Mouse (Mus musculus): Measurements from ENCODE around the gene Parvb. TPM values are rescaled to one million over a fixed set of nuclear protein-coding genes. Genes with fewer than 3 reads are reported as not detected.

The Parvb gene
- polyA plus RNA-seq, 1 experiment = 5.4 TPM

- TF ChIP-seq POLR2A (IDR thresholded peaks at IDR 0.05; ENCODE audit: control insufficient read depth, low read depth, low read length) (no peak), CTCF (IDR thresholded peaks at IDR 0.05; ENCODE audit: control insufficient read depth, insufficient read depth, insufficient replicate concordance, low read depth, low read length) (no peak)
- no peaks in the 10 kb centered on the region for H3K36me3 ChIP-seq (ENCODE audit: control insufficient read depth, insufficient read depth, low read length)
- H3K27ac ChIP-seq (ENCODE audit: control insufficient read depth, insufficient read depth, low read depth, low read length) = no peak overlapping the region
- no peaks in the 10 kb centered on the region for H3K27me3 ChIP-seq (ENCODE audit: control insufficient read depth, insufficient read depth, low read length)
- no peaks in the 10 kb centered on the region for H3K4me1 ChIP-seq (ENCODE audit: control insufficient read depth, insufficient read depth, low read length)
- no peak overlapping the region for H3K4me3 ChIP-seq (ENCODE audit: control insufficient read depth, low read depth, low read length)
Observed at GRCm38 (mm10) chr15:84291097-84291496, 59.3 kb downstream of the Parvb start.

DNA sequence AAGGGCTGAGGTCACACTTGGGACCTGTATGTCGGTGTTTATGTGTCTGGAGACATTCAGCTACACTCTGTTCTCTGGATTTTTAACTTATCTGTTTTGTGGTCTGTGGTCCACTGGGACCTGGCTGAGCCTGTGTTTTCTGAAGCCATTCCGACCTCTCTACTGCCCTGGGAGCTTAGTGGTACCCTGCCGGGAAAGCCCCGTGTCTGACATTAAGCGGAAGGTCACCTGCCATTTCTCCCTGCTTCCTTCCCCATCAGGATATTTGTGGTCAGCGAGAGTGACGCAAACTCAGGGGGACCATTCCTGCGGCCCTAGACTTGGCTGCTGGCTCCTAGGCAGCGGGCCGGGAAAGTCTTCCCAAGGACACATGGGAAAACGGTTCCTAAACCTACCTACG is 61.7 kb downstream of the Parvb start:
- no peaks in the 10 kb centered on the region for H3K36me3 ChIP-seq (ENCODE audit: control insufficient read depth, insufficient read depth, low read length)
- TF ChIP-seq POLR2A (IDR thresholded peaks at IDR 0.05; ENCODE audit: control insufficient read depth, low read depth, low read length) (no peak), CTCF (IDR thresholded peaks at IDR 0.05; ENCODE audit: control insufficient read depth, insufficient read depth, insufficient replicate concordance, low read depth, low read length) (no peak)
- H3K27me3 ChIP-seq (ENCODE audit: control insufficient read depth, insufficient read depth, low read length) = no peaks in the 10 kb centered on the region
- H3K4me1 ChIP-seq (ENCODE audit: control insufficient read depth, insufficient read depth, low read length) = no peaks in the 10 kb centered on the region
- H3K27ac ChIP-seq (ENCODE audit: control insufficient read depth, insufficient read depth, low read depth, low read length) = no peak overlapping the region
- no peak overlapping the region for H3K4me3 ChIP-seq (ENCODE audit: control insufficient read depth, low read depth, low read length)

GRCm38 (mm10) chr15:84294391-84294790 is 62.5 kb downstream of the Parvb start:
- H3K36me3 ChIP-seq (ENCODE audit: control insufficient read depth, insufficient read depth, low read length) = no peaks in the 10 kb centered on the region
- no peaks in the 10 kb centered on the region for H3K4me1 ChIP-seq (ENCODE audit: control insufficient read depth, insufficient read depth, low read length)
- no peak overlapping the region for H3K4me3 ChIP-seq (ENCODE audit: control insufficient read depth, low read depth, low read length)
- no peaks in the 10 kb centered on the region for H3K27me3 ChIP-seq (ENCODE audit: control insufficient read depth, insufficient read depth, low read length)
- H3K27ac ChIP-seq (ENCODE audit: control insufficient read depth, insufficient read depth, low read depth, low read length) = no peak overlapping the region
- TF ChIP-seq POLR2A (IDR thresholded peaks at IDR 0.05; ENCODE audit: control insufficient read depth, low read depth, low read length) (no peak), CTCF (IDR thresholded peaks at IDR 0.05; ENCODE audit: control insufficient read depth, insufficient read depth, insufficient replicate concordance, low read depth, low read length) (no peak)

- Histone ChIP-seq H3K4me1 (ENCODE audit: control insufficient read depth, insufficient read depth, low read length) (peaks cover 5% of the 10 kb centered on the region), H3K27ac (ENCODE audit: control insufficient read depth, insufficient read depth, low read depth, low read length) (no peak overlapping the region)
Observed at GRCm38 (mm10) chr15:84295225-84295624, 63.4 kb downstream of the Parvb start.

DNA sequence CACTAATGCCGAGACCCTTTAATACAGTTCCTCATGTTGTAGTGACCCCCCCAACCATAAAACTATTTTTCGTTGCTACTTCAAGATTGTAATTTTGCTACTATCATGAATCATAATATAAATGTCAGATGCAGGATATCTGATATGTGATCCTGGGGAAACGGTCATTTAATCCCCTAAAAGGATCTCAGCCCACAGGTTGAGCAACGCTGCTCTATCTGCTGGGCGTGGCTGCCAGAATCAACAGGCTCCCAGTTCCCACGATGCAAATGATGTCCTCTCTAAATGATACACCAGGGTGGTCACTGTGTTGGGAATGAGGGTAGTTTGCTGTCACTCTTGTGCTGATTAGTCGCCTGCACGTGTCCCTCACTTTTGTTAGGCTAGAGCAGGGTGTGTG is 65.6 kb downstream of the Parvb start:
- Histone ChIP-seq H3K36me3 (ENCODE audit: control insufficient read depth, insufficient read depth, low read length) (no peaks in the 10 kb centered on the region), H3K4me3 (ENCODE audit: control insufficient read depth, low read depth, low read length) (no peak overlapping the region), H3K27ac (ENCODE audit: control insufficient read depth, insufficient read depth, low read depth, low read length) (no peak overlapping the region), H3K27me3 (ENCODE audit: control insufficient read depth, insufficient read depth, low read length) (no peaks in the 10 kb centered on the region), H3K4me1 (ENCODE audit: control insufficient read depth, insufficient read depth, low read length) (peaks cover 5% of the 10 kb centered on the region)
- TF ChIP-seq POLR2A (IDR thresholded peaks at IDR 0.05; ENCODE audit: control insufficient read depth, low read depth, low read length) = no peak
- TF ChIP-seq CTCF (IDR thresholded peaks at IDR 0.05; ENCODE audit: control insufficient read depth, insufficient read depth, insufficient replicate concordance, low read depth, low read length) = no peak

More at GRCm38 (mm10) chr15:84295225-84295624, 63.4 kb downstream of the Parvb start:
- Histone ChIP-seq H3K36me3 (ENCODE audit: control insufficient read depth, insufficient read depth, low read length) (no peaks in the 10 kb centered on the region), H3K27me3 (ENCODE audit: control insufficient read depth, insufficient read depth, low read length) (no peaks in the 10 kb centered on the region), H3K4me3 (ENCODE audit: control insufficient read depth, low read depth, low read length) (no peak overlapping the region)
- TF ChIP-seq POLR2A (IDR thresholded peaks at IDR 0.05; ENCODE audit: control insufficient read depth, low read depth, low read length) (no peak), CTCF (IDR thresholded peaks at IDR 0.05; ENCODE audit: control insufficient read depth, insufficient read depth, insufficient replicate concordance, low read depth, low read length) (no peak)

- Histone ChIP-seq H3K36me3 (ENCODE audit: control insufficient read depth, insufficient read depth, low read length) (no peaks in the 10 kb centered on the region), H3K27me3 (ENCODE audit: control insufficient read depth, insufficient read depth, low read length) (no peaks in the 10 kb centered on the region), H3K4me1 (ENCODE audit: control insufficient read depth, insufficient read depth, low read length) (peaks cover 5% of the 10 kb centered on the region), H3K27ac (ENCODE audit: control insufficient read depth, insufficient read depth, low read depth, low read length) (no peak overlapping the region), H3K4me3 (ENCODE audit: control insufficient read depth, low read depth, low read length) (no peak overlapping the region)
- no peak for TF ChIP-seq POLR2A (IDR thresholded peaks at IDR 0.05; ENCODE audit: control insufficient read depth, low read depth, low read length)
- no peak for TF ChIP-seq CTCF (IDR thresholded peaks at IDR 0.05; ENCODE audit: control insufficient read depth, insufficient read depth, insufficient replicate concordance, low read depth, low read length)
Observed at GRCm38 (mm10) chr15:84298804-84299370, 67.0 kb downstream of the Parvb start.

DNA sequence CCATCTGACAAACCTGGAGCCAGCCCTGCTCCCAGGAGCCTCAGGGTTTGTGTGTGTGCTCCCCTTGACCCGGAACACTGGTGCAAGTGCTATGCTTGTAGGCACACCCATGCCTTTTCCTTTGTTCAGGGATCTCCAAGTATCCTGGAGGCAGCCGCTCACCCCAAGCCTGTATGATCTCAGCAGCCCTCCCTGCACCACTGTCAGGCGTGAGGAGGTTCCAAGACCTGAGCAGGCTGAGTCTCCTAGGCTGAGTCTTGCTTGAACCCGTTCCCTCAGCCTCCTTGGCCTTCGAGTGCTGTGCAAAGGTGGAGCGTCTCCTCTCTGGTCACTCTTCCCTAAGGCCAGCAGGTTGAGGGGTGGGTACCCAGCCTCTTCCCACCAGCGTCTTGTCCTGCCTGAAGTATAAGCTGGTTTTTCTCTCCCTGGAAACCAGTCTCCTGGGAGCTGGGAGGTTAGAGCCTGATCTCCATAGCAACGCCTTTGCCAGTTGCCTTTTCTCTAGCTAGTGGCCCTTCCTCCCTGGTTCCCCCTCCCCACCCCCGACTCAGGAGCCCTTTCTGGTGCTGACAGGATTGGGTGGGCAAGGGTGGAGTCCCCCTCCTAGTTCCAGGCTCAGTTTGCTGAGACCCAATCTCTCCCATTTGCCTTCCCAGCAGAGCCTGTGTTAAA is 68.0 kb downstream of the Parvb start:
- TF ChIP-seq POLR2A (IDR thresholded peaks at IDR 0.05; ENCODE audit: control insufficient read depth, low read depth, low read length) (no peak), CTCF (IDR thresholded peaks at IDR 0.05; ENCODE audit: control insufficient read depth, insufficient read depth, insufficient replicate concordance, low read depth, low read length) (no peak)
- H3K27me3 ChIP-seq (ENCODE audit: control insufficient read depth, insufficient read depth, low read length) = no peaks in the 10 kb centered on the region
- peaks cover 5% of the 10 kb centered on the region for H3K4me1 ChIP-seq (ENCODE audit: control insufficient read depth, insufficient read depth, low read length)
- H3K27ac ChIP-seq (ENCODE audit: control insufficient read depth, insufficient read depth, low read depth, low read length) = no peak overlapping the region
- no peak overlapping the region for H3K4me3 ChIP-seq (ENCODE audit: control insufficient read depth, low read depth, low read length)
- H3K36me3 ChIP-seq (ENCODE audit: control insufficient read depth, insufficient read depth, low read length) = no peaks in the 10 kb centered on the region

All from testis, adult 2 months (tissue).